Mouse (Mus musculus): ENCODE data around the gene Sh3bp1.

GRCm38 (mm10) chr15:78922700-78923099 is 23.1 kb downstream of the Sh3bp1 start:
- no peak for TF ChIP-seq HCFC1 (IDR thresholded peaks at IDR 0.05; ENCODE audit: borderline replicate concordance, insufficient read depth, low read length)
- TF ChIP-seq ZNF384 (IDR thresholded peaks at IDR 0.05; ENCODE audit: low read depth, low read length) = no peak

All from ES-E14 (cell line).